ENCODE assay signal across 8 mouse cellular contexts in genomic region chr2:35297703-35298332, GRCm38 (mm10). TPM values are rescaled to one million over a fixed set of nuclear protein-coding genes. Genes with fewer than 3 reads are reported as not detected.
DNase-seq lines count a peak whose midpoint lies in the region; ATAC-seq and TF ChIP-seq lines count a peak whose summit lies in the region.

No protein-coding gene starts in this region.

- 30% methylated on average over 15 of the region's 15 CpGs for WGBS in hindbrain, embryonic 13.5 days

- no peaks in the 10 kb centered on the region for H3K4me1 ChIP-seq in hindbrain, embryonic 13.5 days (replicated peaks)

- peak; percentile 96 for TF ChIP-seq CTCF in Patski (IDR thresholded peaks at IDR 0.05)

- CTCF ChIA-PET in Patski (lab: Charles Lee): interaction anchor here (0.8 to 2.7 kb wide), 13 partner anchors 11 to 100 kb away, joined by 3 to 13 read pairs (median 5); partner anchors contain the start of gene 4930402F06Rik

- POLR2A ChIA-PET in Patski (lab: Charles Lee): interaction anchor here (1.5 kb wide), 1 partner anchor 51 kb away, joined by 5 read pairs; no protein-coding TSS in a partner anchor

- no peaks in the 10 kb centered on the region for H3K27me3 ChIP-seq in Patski
- H3K27me3 ChIP-seq in hindbrain, embryonic 13.5 days: peaks cover 4% of the 10 kb centered on the region; the same call in 1 of the 2 replicates

- no peaks in the 10 kb centered on the region for H3K9me3 ChIP-seq in hindbrain, embryonic 13.5 days

- no peak for ATAC-seq in Patski
- ATAC-seq in frontal cortex, adult (ENCODE audit: low TSS enrichment): peak; percentile 92
- ATAC-seq in hindbrain, embryonic 13.5 days (ENCODE audit: low FRiP score): peak; percentile 47; the same call in 1 of the 2 replicates

- H3K36me3 ChIP-seq in hindbrain, embryonic 13.5 days: no peaks in the 10 kb centered on the region

- no peak overlapping the region for H3K9ac ChIP-seq in hindbrain, embryonic 13.5 days

- H3K4me3 ChIP-seq in hindbrain, embryonic 13.5 days: no peak overlapping the region

- H3K4me2 ChIP-seq in hindbrain, embryonic 13.5 days: no peak overlapping the region

- no peak for DNase-seq in Patski (ENCODE audit: low read depth, low spot score)
- DNase-seq in cerebellum, adult 9-10 months: peak; percentile 83
- peak; percentile 83 to 87 for DNase-seq in layer of hippocampus, postnatal 14 days (ENCODE audit: low spot score in 2 of 2)
- peak; percentile 83 to 88 for DNase-seq in lung, postnatal 4 days
- peak; percentile 71 for DNase-seq in right cerebral cortex, adult 18-20 months
- peak; percentile 70 for DNase-seq in urinary bladder, postnatal 25 days (ENCODE audit: low spot score)

- in situ Hi-C loops in Patski (cut with MboI; ENCODE audit: low pct_unique_long_range_greater_than_20kb): loop anchor here (5.0 to 10.0 kb wide), 3 partner anchors 49 to 217 kb away; no protein-coding TSS in a partner anchor

- H3K27ac ChIP-seq in hindbrain, embryonic 13.5 days: no peak overlapping the region

RNA-seq across cellular contexts. Expression of gene Stom, which starts 39.0 kb away (rescaled TPM):
- 19.6 TPM for polyA plus RNA-seq in Patski (2021)
- polyA plus RNA-seq in hindbrain, embryonic 13.5 days (2015; fragmentation: Nextera tagmentation; extraction: Ambion mirVana): 15.1 and 18.6 TPM in 2 replicates
- 1 to 10 TPM; 8.0 to 8.2 TPM for total RNA-seq in layer of hippocampus, postnatal 14 days (2021)

RNA-seq across cellular contexts. Expression of gene Gsn, which starts 41.6 kb away (rescaled TPM):
- 207 TPM for polyA plus RNA-seq in Patski (2021)
- polyA plus RNA-seq in hindbrain, embryonic 13.5 days (2015; fragmentation: Nextera tagmentation; extraction: Ambion mirVana): 27.4 and 28.2 TPM in 2 replicates
- total RNA-seq in layer of hippocampus, postnatal 14 days (2021): 10 to 100 TPM; 85.8 to 94.7 TPM
